Mouse (Mus musculus): ENCODE measurements around the gene Sc5d.

DNA sequence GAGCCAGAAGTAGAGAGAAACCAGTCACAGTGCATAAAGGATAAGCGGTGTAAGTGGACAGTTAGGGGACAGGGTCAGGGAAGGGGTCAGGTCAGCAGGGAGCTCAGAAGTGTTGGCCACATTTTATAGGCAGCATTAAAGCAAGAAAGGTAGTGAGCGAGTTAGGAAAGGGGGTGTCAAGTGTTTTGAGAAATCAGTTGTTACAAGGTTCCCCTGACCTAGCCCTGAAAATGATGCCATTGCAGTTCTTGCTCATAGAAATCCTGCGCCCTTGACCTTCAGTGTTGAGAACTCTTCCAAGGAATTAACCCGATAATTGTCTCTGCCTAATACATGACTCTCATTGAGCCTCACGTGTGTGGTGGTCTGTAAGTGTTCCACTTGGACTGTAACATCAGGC is 6.0 kb upstream of the Sc5d start:
- TF ChIP-seq CTCF (IDR thresholded peaks at IDR 0.05; ENCODE audit: extremely low read depth, insufficient read depth, insufficient read length, insufficient replicate concordance): no peak
- no peak for TF ChIP-seq POLR2A (IDR thresholded peaks at IDR 0.05; ENCODE audit: low read depth, low read length)
